Mouse (Mus musculus) heart, embryonic 11.5 days (tissue): ENCODE measurements around the gene Gm20696. TPM values are rescaled to one million over a fixed set of nuclear protein-coding genes. Genes with fewer than 3 reads are reported as not detected.

Experiments used
- ATAC-seq: fragments of 200-750 bp; cut with Nextera tagmentation; replicated peaks from 2 replicates; pipeline ENCODE4 v1.8.0; 2017; ENCODE audit warnings: moderate library complexity; ENCODE audit not compliant: insufficient number of reproducible peaks, low FRiP score, low TSS enrichment
- H3K27ac ChIP-seq: fragments of 300-500 bp; sonication (generic); 2 replicates; pipeline ENCODE4 v1.5.1; 2014; ENCODE audit warnings: mild to moderate bottlenecking, low read depth, low read length
- H3K27me3 ChIP-seq: fragments of 300-500 bp; sonication (generic); 2 replicates; pipeline ENCODE4 v1.6.1; 2014; ENCODE audit warnings: mild to moderate bottlenecking, low read length, mixed read lengths; ENCODE audit not compliant: control insufficient read depth, insufficient read depth
- H3K36me3 ChIP-seq: fragments of 300-500 bp; sonication (generic); 2 replicates; pipeline ENCODE4 v1.6.1; 2014; ENCODE audit warnings: mild to moderate bottlenecking, low read length, moderate library complexity, mixed read lengths; ENCODE audit not compliant: control insufficient read depth, insufficient read depth
- H3K4me1 ChIP-seq: fragments of 300-500 bp; sonication (generic); 2 replicates; pipeline ENCODE4 v1.6.1; 2014; ENCODE audit warnings: low read length; ENCODE audit not compliant: control insufficient read depth, insufficient read depth
- H3K4me2 ChIP-seq: fragments of 300-500 bp; sonication (generic); 2 replicates; pipeline ENCODE4 v1.6.1; 2014; ENCODE audit warnings: mild to moderate bottlenecking, moderate library complexity
- H3K4me3 ChIP-seq: fragments of 300-500 bp; sonication (generic); 2 replicates; pipeline ENCODE4 v1.5.1; 2014; ENCODE audit warnings: low read depth, low read length
- H3K9ac ChIP-seq: fragments of 300-500 bp; sonication (generic); 2 replicates; pipeline ENCODE4 v1.6.1; 2014; ENCODE audit warnings: mild to moderate bottlenecking, low read depth, low read length, moderate library complexity
- H3K9me3 ChIP-seq: fragments of 300-500 bp; sonication (generic); replicated peaks from 2 replicates; pipeline ENCODE4 v1.6.1; 2016; ENCODE audit warnings: low read length; ENCODE audit not compliant: control insufficient read depth
- WGBS: fragments of 180-500 bp; shearing (Covaris S2); extraction: QIAGEN DNeasy Blood & Tissue Kit; methylation state at CpG from one replicate; pipeline ENCODE4 v1.1.7; 2014; ENCODE audit not compliant: insufficient replicate concordance; 5-methylcytosine and 5-hydroxymethylcytosine counted together
- polyA plus RNA-seq: library from polyadenylated mRNA; unstranded; fragments of >200 nt; fragmentation: Nextera tagmentation; extraction: Ambion mirVana; gene quantifications from 2 replicates; pipeline ENCODE4 v1.2.1, GENCODE M21; 2014

Gm20696 gene
- polyA plus RNA-seq, 1 experiment from 2014 or later: 4.0 TPM

DNA sequence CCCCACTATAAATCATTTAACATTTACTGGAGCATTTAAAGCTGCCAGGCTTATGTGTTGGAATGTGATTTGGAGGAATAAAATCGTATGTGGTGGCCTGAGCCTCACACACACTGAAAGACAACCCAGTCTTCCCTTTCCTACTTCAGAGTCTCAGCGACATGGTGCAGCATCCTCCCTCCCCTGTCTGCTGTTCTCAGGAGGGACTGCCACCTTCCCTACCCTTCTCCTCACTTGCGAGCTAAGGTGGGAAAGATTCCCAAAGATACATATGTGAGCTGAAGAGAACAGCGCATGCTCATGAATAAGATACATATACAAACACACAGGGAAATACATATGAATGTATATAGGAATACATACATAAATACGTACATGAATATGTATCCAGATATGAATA lies 333.5 kb downstream of the Gm20696 start:
- H3K9ac ChIP-seq: no peak overlapping the region
- WGBS: 82% methylated on average over 5 of the region's 5 CpGs
- peaks cover 6% of the 10 kb centered on the region for H3K4me1 ChIP-seq
- H3K9me3 ChIP-seq: no peaks in the 10 kb centered on the region
- H3K36me3 ChIP-seq: no peaks in the 10 kb centered on the region
- ATAC-seq: no peak
- H3K27me3 ChIP-seq: no peaks in the 10 kb centered on the region
- H3K27ac ChIP-seq: no peak overlapping the region
- H3K4me3 ChIP-seq: no peak overlapping the region
- no peak overlapping the region for H3K4me2 ChIP-seq

- WGBS: 79% methylated on average over 4 of the region's 4 CpGs
- no peak for ATAC-seq
These were observed 336.4 kb downstream of the Gm20696 start for GRCm38 (mm10) chr6:99330169-99330568.

DNA sequence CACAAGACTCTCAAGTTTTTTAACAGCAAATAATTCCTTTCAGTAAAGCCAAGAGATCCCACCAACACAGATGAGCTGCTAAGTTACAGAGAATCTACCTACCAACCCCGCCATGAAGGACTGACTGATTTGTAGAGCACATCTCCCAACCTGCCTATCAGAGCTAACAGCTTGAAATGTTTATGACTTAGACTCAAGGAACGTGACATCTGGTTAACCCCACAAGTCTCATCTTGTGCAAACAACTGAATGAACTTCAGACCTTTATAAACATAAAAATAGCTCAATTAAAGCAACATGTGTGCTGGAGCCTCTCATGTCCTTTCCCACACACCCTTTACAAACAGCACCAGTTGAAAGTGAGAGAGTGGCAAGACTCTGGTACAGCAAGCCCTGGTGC lies 338.0 kb downstream of the Gm20696 start:
- no peak overlapping the region for H3K27ac ChIP-seq
- no peaks in the 10 kb centered on the region for H3K4me1 ChIP-seq
- H3K36me3 ChIP-seq: no peaks in the 10 kb centered on the region
- no peaks in the 10 kb centered on the region for H3K27me3 ChIP-seq
- H3K4me2 ChIP-seq: no peak overlapping the region
- H3K4me3 ChIP-seq: no peak overlapping the region
- H3K9ac ChIP-seq: no peak overlapping the region
- WGBS: 54% methylated on average over 2 of the region's 2 CpGs
- no peaks in the 10 kb centered on the region for H3K9me3 ChIP-seq
- no peak for ATAC-seq

More at GRCm38 (mm10) chr6:99330169-99330568, 336.4 kb downstream of the Gm20696 start:
- Histone ChIP-seq H3K9me3 (no peaks in the 10 kb centered on the region), H3K4me3 (no peak overlapping the region), H3K4me2 (no peak overlapping the region), H3K27me3 (no peaks in the 10 kb centered on the region), H3K27ac (no peak overlapping the region), H3K36me3 (no peaks in the 10 kb centered on the region), H3K9ac (no peak overlapping the region), H3K4me1 (no peaks in the 10 kb centered on the region)

DNA sequence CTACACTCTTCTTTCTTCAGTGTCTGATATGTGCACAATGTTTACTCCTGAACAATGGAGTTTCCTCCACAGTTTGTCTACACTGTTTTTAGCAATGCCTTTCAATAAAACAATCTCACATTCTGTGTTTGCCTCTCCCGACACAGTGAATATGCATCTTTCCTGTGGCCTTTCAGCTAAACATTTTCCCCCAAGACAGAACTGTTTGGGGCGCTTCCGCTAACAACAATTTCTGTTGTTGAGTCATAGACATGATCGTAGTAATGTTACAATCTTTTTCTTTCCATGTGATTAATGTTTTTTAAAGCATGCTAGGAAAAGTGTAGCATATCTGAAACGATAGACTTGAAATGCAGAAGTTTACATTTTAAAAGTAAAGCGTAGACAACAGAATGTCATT lies 338.5 kb downstream of the Gm20696 start:
- no peaks in the 10 kb centered on the region for H3K4me1 ChIP-seq
- 82% methylated on average over 6 of the region's 6 CpGs for WGBS
- H3K4me3 ChIP-seq: no peak overlapping the region
- H3K36me3 ChIP-seq: no peaks in the 10 kb centered on the region
- H3K27ac ChIP-seq: no peak overlapping the region
- no peak for ATAC-seq
- no peaks in the 10 kb centered on the region for H3K9me3 ChIP-seq
- no peak overlapping the region for H3K9ac ChIP-seq
- no peak overlapping the region for H3K4me2 ChIP-seq
- H3K27me3 ChIP-seq: no peaks in the 10 kb centered on the region

- H3K36me3 ChIP-seq: no peaks in the 10 kb centered on the region
- H3K27me3 ChIP-seq: no peaks in the 10 kb centered on the region
- H3K4me3 ChIP-seq: no peak overlapping the region
- WGBS: 81% methylated on average over 11 of the region's 11 CpGs
- ATAC-seq: no peak
- H3K4me1 ChIP-seq: no peaks in the 10 kb centered on the region
- no peak overlapping the region for H3K4me2 ChIP-seq
- H3K9me3 ChIP-seq: no peaks in the 10 kb centered on the region
- no peak overlapping the region for H3K9ac ChIP-seq
- H3K27ac ChIP-seq: no peak overlapping the region
These were observed 338.9 kb downstream of the Gm20696 start for GRCm38 (mm10) chr6:99327721-99328120.

GRCm38 (mm10) chr6:99325881-99326280 lies 340.7 kb downstream of the Gm20696 start:
- no peak overlapping the region for H3K4me3 ChIP-seq
- H3K36me3 ChIP-seq: no peaks in the 10 kb centered on the region
- no peaks in the 10 kb centered on the region for H3K27me3 ChIP-seq
- ATAC-seq: no peak
- no peaks in the 10 kb centered on the region for H3K9me3 ChIP-seq
- H3K27ac ChIP-seq: no peak overlapping the region
- H3K9ac ChIP-seq: no peak overlapping the region
- no peak overlapping the region for H3K4me2 ChIP-seq
- WGBS: 84% methylated on average over 2 of the region's 2 CpGs
- H3K4me1 ChIP-seq: no peaks in the 10 kb centered on the region

- H3K9ac ChIP-seq: no peak overlapping the region
- H3K27ac ChIP-seq: no peak overlapping the region
- H3K36me3 ChIP-seq: no peaks in the 10 kb centered on the region
- H3K27me3 ChIP-seq: no peaks in the 10 kb centered on the region
- no peaks in the 10 kb centered on the region for H3K9me3 ChIP-seq
- ATAC-seq: no peak
- H3K4me2 ChIP-seq: no peak overlapping the region
- H3K4me1 ChIP-seq: 0 out of 2 replicates have a peak, but pooled peaks cover under 1% of the 10 kb centered on the region
- no peak overlapping the region for H3K4me3 ChIP-seq
- 79% methylated on average over 5 of the region's 5 CpGs for WGBS
These were observed 341.1 kb downstream of the Gm20696 start for GRCm38 (mm10) chr6:99325461-99325860.

DNA sequence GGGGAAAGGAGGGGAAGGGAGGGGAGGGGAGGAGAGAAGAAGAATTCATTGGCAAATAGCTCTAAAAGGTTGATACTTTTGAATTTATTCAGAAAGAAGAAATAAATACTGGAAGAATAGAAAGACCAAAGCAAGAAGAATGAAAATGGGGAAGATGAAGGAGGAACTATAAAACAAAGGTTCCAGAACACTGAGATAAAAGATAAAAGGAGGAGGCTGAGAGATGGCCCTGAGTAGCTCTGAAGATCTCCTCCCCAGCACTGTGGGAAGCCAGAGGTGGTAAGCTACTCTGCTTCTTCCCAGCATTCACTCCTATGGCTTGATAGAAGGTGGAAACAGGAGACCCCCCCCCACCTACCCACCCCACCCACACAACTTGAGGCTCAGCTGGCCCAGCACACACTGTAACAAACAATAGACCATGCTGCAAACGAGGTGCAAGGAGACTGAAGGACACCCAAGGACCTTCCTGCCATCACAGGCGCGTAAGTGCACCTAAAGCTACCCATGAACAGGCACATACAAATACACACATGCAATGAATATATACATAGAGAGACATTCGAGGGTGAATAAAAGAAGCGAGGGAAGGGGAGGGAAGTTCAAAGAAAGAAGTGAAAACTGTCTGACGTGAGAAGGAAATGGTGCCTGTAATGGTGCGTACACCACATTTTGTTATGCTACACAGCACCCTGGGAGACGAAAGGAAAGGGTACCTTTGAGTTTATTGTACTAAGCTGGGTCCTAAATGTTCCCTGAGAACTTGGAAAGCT lies 344.3 kb downstream of the Gm20696 start:
- H3K36me3 ChIP-seq: no peaks in the 10 kb centered on the region
- ATAC-seq: no peak
- H3K4me2 ChIP-seq: no peak overlapping the region
- 71% methylated on average over 8 of the region's 8 CpGs for WGBS
- H3K27me3 ChIP-seq: no peaks in the 10 kb centered on the region
- H3K4me3 ChIP-seq: no peak overlapping the region
- H3K4me1 ChIP-seq: 0 out of 2 replicates have a peak, but pooled peaks cover 5% of the 10 kb centered on the region
- H3K9me3 ChIP-seq: no peaks in the 10 kb centered on the region
- H3K9ac ChIP-seq: no peak overlapping the region
- H3K27ac ChIP-seq: no peak overlapping the region

GRCm38 (mm10) chr6:99320444-99320843 lies 346.2 kb downstream of the Gm20696 start:
- no peak for ATAC-seq
- H3K27me3 ChIP-seq: no peaks in the 10 kb centered on the region
- H3K4me1 ChIP-seq: 0 out of 2 replicates have a peak, but pooled peaks cover 7% of the 10 kb centered on the region
- no peaks in the 10 kb centered on the region for H3K9me3 ChIP-seq
- H3K4me3 ChIP-seq: no peak overlapping the region
- H3K9ac ChIP-seq: no peak overlapping the region
- WGBS: 61% methylated on average over 8 of the region's 8 CpGs
- no peak overlapping the region for H3K27ac ChIP-seq
- no peak overlapping the region for H3K4me2 ChIP-seq
- no peaks in the 10 kb centered on the region for H3K36me3 ChIP-seq
